Mouse (Mus musculus): ENCODE measurements around the gene Dimt1. TPM values are rescaled to one million over a fixed set of nuclear protein-coding genes. Genes with fewer than 3 reads are reported as not detected.

Dimt1 gene
- polyA plus RNA-seq (2015; fragmentation: Nextera tagmentation; extraction: Ambion mirVana): 19.8 and 22.0 TPM in 2 replicates

GRCm38 (mm10) chr13:106946594-106947540 lies at the start of gene Dimt1:
Gene Dimt1 (plus strand): TSS chr13:106947127.

GRCm38 (mm10) chr13:106936256-106937137 lies 10.4 kb upstream of the Dimt1 start, which contains the start of gene Ipo11:
Gene Ipo11 (minus strand): TSS chr13:106936958.

Other genes with a start within 250 kb of the Dimt1 start
- gene Ipo11, start 10.2 kb upstream of the Dimt1 start, polyA plus RNA-seq (2015; fragmentation: Nextera tagmentation; extraction: Ambion mirVana): 36.5 and 37.9 TPM in 2 replicates
- gene Kif2a, start 75.0 kb downstream of the Dimt1 start, polyA plus RNA-seq (2015; fragmentation: Nextera tagmentation; extraction: Ambion mirVana): 31.8 and 32.6 TPM in 2 replicates

Data from spleen, postnatal 0 days (tissue).